Mouse (Mus musculus) adrenal gland (tissue): ENCODE data around the gene Rnf115.
"Not testable (repeated sequence)": the region's sequence is repeated elsewhere in the genome, so short reads cannot be mapped to it uniquely, and the experiment has no call there.

Experiments
- intact Hi-C: fragments of 180-260 bp; cut with DNase I; formaldehyde crosslinking; loops from one replicate; pipeline ENCODE4 v1.15.1; 2025
- long read RNA-seq, 2 experiments: library from polyadenylated mRNA; unstranded; transcript quantifications; one replicate each; pipeline ENCODE4 v2.0.0; 2020; ENCODE audit warnings: borderline replicate concordance in 1 of 2; ENCODE audit not compliant: insufficient replicate concordance in 1 of 2

Rnf115 gene
- long read RNA-seq, experiment 1, transcript Rnf115-201 (9 exons, 2,209 nt), result major isoform, 58 of 59 reads
- long read RNA-seq, experiment 1, partial matches to known transcripts, result 0 of 59 reads
- long read RNA-seq, experiment 1, other reads (novel, unspliced or antisense), result 1 of 59 reads
- long read RNA-seq, experiment 2, transcript Rnf115-201 (9 exons, 2,209 nt), result major isoform, 38 of 46 reads
- long read RNA-seq, experiment 2, partial matches to known transcripts, result 3 of 46 reads
- long read RNA-seq, experiment 2, other reads (novel, unspliced or antisense), result 5 of 46 reads

GRCm38 (mm10) chr3:96727343-96727827, at the start of gene Rnf115, which contains the start of gene Polr3c:
Gene Rnf115 (plus strand): TSS chr3:96727664.
Gene Polr3c (minus strand): TSS chr3:96727628.
- intact Hi-C loops, result no loop called here

DNA sequence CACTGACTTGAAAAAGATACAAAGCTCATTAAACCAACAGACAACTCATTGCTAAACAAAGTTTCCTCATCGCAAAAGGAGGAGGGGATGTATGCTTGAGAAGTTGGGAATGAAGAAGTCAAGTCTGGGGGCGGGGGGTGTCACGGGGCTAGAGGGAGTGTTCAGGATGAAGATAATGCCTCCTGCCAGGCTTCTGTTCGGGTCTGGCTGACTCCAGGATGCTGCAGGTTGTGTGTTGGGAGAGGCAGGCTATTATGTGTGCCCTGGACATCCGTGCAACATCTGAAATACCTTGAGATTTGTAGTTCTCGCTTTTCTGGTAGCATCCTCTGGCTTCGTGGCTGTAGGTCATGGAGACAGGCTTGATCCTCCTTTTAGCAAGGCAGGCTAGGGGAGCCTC, 49.0 kb upstream of the Rnf115 start:
- intact Hi-C loops, result no loop called here

GRCm38 (mm10) chr3:96679159-96679674, 48.2 kb upstream of the Rnf115 start:
- intact Hi-C loops, result no loop called here

DNA sequence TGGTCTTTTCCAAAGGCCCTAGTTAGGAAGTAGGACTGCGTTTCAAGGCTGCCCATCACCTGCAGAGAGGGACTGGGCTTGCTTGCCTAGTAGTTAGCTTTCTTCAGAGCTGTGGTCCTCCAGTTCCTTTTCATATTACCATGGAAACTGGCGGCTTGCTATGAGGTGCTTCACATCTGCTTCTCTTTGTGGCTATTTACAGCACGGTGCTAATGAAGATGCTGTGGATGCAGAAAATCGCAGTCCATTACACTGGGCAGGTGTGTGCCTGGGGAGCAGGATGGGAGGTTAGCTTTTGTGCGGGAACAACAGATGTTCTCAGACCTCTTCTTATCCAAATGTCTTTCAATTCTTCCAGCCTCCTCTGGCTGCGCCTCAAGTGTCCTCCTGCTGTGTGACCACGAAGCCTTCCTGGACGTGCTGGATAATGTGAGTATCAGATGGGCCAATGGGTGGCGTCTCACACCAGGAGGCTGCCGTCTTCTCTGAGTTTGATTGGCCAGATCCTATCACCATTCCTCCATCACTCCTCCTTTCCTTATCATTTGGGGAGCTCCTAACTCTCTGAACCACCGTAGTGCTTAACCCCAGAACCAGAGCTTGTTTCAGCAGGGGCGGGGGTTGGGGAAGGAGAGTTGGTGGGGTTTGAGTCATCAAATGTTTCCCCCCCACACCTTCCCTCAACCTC, 47.1 kb upstream of the Rnf115 start:
- intact Hi-C loops, result no loop called here

- intact Hi-C loops, result no loop called here
Measured at GRCm38 (mm10) chr3:96683496-96683895, 44.0 kb upstream of the Rnf115 start.

GRCm38 (mm10) chr3:96684151-96684821, 43.2 kb upstream of the Rnf115 start:
- intact Hi-C loops, result no loop called here

DNA sequence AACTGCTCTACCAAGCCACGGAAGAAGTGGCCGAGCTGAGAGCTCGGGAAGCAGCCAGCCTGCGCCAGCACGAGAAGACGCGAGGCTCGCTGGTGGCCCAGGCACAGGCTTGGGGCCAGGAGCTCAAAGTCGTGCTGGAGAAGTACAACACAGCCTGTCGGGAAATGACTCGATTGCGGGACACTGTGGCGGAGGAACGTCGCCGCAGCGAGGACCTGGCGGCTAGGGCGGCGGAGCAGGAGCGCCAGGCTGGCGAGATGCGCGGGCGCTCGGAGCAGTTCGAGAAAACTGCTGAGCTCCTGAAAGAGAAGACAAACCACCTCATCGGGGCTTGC, 42.7 kb upstream of the Rnf115 start:
- intact Hi-C loops, result no loop called here

DNA sequence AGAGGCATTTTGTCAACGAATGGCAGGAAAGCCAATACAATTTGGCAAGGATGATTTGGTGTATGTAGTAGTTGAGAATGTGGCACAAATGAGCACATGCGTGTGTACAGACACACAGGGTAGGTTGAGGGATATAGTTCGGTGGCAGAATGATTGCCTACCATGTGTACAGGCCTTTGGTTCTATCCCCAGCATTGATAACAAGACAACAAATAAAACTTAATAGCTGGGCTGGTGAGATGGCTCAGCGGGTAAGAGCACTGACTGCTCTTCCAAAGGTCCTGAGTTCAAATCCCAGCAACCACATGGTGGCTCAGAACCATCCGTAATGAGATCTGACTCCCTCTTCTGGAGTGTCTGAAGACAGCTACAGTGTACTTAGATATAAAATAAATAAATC, 41.4 kb upstream of the Rnf115 start:
- intact Hi-C loops, result not testable (repeated sequence)

DNA sequence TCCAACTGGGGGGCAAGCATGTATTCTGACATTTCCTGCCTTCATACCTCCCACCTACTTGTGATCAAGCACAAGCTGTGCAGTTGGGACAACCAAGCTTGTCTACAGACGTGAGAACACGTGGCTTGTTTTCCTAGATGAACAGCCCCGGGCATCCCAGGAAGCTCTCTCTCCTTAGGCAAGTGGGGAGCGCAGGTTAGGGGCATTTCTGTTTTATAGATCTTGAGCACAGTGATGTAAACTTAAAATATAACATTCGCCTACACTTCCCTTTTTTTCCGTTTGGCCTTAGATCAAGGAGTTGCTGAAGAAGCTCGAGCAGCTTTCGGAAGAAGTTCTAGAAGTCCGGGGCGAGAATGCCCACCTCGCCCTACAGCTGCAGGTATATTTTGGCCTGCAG, 38.6 kb upstream of the Rnf115 start:
- intact Hi-C loops, result no loop called here

GRCm38 (mm10) chr3:96690298-96690697, 37.2 kb upstream of the Rnf115 start:
- intact Hi-C loops, result no loop called here

DNA sequence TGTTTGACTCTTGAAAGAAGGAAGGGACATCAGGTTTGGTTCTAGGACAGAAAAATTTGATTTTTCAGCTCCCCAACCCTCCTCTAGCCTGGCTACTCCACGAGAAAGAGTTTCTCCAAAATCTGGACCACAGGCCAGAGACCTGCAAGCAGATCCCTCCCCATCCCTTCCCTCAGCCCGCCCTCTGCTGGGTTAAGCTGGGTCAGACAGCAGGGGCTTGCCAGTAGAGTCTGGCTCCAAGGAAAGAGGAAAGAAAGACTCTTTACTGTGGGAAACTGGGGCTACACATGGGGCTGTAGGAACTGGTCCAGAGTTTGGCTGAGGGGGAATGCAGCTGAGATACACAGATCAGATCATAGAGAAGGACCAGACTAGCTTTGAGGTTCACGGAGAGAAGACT, 35.0 kb upstream of the Rnf115 start:
- intact Hi-C loops, result no loop called here

DNA sequence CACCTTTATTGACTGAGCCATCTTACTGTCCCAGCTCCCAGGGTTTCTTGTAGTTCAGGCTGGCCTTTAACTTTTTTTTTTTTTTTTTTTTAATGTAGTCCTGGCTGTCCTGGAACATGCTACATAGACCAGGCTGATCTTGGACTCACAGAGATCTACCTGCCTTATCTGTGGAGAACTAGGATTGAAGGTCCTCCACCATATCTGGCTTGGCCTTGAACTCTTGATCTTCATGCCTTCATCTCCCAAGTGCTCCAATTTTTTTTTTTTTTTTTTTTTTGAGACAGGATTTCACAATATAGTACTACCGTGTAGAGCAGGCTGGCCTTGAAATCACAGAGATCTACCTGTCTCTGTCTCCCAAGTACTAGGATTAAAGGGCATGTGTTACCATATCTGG, 33.9 kb upstream of the Rnf115 start:
- intact Hi-C loops, result no loop called here

DNA sequence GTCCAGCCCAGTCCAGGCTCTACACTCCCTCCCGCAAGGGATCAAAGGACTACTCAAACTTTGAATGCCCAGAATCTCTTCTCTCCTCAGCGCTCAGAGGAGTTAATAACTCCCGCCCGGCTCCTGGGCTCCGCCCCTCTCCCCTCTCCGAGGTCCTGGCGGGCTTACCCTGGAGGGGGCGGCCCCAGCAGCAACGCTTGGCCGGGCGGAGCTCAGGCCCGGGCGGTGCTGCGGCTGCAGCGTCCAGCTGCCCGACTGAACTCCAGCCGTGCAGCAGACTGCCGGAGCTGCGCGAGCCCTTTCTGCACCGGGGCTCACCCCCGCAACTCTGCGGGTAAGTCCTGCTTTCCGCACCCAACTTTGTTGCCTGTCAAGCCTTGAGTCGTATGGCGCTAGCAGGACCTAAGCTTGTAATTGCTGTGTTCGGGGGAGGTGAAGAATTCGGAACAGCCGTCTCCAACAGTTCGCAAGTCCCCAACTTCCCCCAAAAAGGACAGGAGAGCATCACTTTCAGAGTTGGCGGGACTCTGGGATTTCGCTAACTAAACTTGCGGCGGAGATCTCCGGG, 31.2 kb upstream of the Rnf115 start, which contains the start of gene Pias3:
TSS of gene Pias3 (plus strand) at position 187 of the 568 bp plus-strand sequence.
- intact Hi-C loops, result no loop called here

- intact Hi-C loops, result no loop called here
Measured at GRCm38 (mm10) chr3:96696766-96697732, 30.4 kb upstream of the Rnf115 start.

- intact Hi-C loops, result no loop called here
Measured at GRCm38 (mm10) chr3:96698993-96699690, 28.3 kb upstream of the Rnf115 start.

DNA sequence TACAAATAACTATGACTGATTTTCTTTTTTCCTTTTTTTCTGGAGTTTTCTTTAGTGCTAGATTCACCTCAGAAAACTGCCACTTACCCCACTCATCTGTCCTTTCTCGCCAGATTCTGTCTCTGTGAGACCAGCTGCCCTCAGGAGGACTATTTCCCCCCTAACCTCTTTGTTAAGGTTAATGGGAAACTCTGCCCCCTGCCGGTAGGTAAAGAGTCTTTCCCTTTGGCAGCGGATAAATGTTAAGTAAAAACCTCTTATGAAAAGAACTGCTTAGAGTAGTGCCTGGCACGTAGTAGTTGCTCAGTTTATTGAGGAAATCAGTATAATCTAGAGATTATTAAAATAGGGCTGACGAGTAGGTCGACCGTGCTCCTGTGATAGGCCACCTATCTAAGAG, 27.1 kb upstream of the Rnf115 start:
- intact Hi-C loops, result loop anchor here (10.0 kb wide), 2 partner anchors 56 to 156 kb away; partner anchors contain the start of gene Itga10

DNA sequence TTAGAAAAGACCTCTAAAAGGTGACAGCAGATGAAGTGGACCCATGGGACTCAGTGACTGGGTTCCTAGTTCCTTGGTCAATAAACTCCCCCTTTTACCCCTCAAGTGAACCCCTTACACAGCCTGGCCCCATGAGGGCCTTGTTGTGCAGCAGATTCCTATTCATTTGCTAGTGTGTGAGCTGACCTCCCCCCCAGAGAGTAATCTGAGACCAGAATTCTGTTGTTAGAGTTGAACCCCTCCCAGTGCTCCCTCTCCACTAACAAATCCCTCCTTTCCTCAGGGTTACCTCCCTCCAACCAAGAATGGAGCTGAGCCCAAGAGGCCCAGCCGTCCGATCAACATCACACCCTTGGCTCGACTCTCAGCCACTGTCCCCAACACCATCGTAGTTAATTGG, 26.5 kb upstream of the Rnf115 start:
- intact Hi-C loops, result loop anchor here (10.0 kb wide), 2 partner anchors 56 to 156 kb away; partner anchors contain the start of gene Itga10

DNA sequence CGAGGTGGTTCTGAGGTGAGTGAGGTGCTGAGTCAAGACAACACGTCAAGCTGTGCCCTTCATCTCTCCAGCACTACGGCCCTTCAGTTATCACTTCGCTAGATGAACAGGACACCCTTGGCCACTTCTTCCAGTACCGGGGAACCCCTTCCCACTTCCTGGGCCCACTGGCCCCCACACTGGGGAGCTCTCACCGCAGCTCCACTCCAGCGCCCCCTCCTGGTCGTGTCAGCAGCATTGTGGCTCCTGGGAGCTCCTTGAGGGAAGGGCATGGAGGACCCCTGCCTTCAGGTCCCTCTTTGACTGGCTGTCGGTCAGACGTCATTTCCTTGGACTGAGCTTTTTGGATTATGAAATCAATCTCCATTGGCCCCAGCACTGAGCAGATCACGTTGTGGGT, 22.7 kb upstream of the Rnf115 start:
- intact Hi-C loops, result loop anchor here (10.0 kb wide), 2 partner anchors 60 to 160 kb away; partner anchors contain the start of gene Itga10

- intact Hi-C loops, result loop anchor here (10.0 kb wide), 2 partner anchors 61 to 161 kb away; partner anchors contain the start of gene Itga10
Measured at GRCm38 (mm10) chr3:96706217-96706616, 21.2 kb upstream of the Rnf115 start.
